8 mouse cellular contexts compared by ENCODE assay signal in the genomic region with DNA sequence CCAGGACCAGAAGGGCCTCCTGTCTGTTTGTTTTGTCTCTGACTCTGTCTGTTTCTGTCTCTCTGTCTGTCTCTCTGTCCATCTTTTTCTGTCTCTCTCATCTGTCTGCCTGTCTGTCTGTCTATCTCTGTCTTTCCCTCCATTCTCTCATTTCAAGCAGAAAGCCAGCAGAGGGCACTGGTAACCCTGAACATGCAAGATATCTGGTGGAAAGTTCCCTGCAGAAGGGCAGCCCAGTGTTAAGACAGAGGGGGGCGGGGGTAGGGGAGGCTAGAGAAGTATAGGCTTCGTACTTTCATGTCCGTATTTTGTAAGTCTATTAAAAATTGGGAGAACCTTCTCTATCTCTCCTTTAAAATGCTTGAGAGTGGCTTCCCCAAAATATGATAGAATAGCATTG.
DNase-seq lines count a peak whose midpoint lies in the region; ATAC-seq lines count a peak whose summit lies in the region.

No protein-coding gene starts in this region.

- DNase-seq in left cerebral cortex, adult 11 months (ENCODE audit: low spot score) = peak; percentile 35
- no peak for DNase-seq in left cerebral cortex, adult 8-10 months (ENCODE audit: low spot score in 2 of 2)
- peak; percentile 46 for DNase-seq in R1 (ENCODE audit: low read depth, low spot score)
- DNase-seq in cerebellum, adult 9-10 months = peak; percentile 42
- peak; percentile 22 to 32 for DNase-seq in heart, postnatal 36 days
- DNase-seq in left cerebral cortex, postnatal 4 days = peak; percentile 62

- no peaks in the 10 kb centered on the region for H3K9me3 ChIP-seq in neural tube, embryonic 12.5 days

- H3K4me3 ChIP-seq in neural tube, embryonic 12.5 days = no peak overlapping the region

- no peaks in the 10 kb centered on the region for H3K27me3 ChIP-seq in neural tube, embryonic 12.5 days (replicated peaks)

- H3K4me2 ChIP-seq in neural tube, embryonic 12.5 days (replicated peaks) = no peak overlapping the region

- intact Hi-C loops in heart, postnatal 36 days (cut with DNase I) = loop anchor here (1.0 kb wide), 1 partner anchor 714 kb away; no protein-coding TSS in a partner anchor
- intact Hi-C loops in left cerebral cortex, postnatal 4 days (cut with DNase I) = loop anchor here (10.0 kb wide), 1 partner anchor 574 kb away; no protein-coding TSS in a partner anchor

- 30% methylated on average over 3 of the region's 3 CpGs for WGBS in neural tube, embryonic 12.5 days

- H3K36me3 ChIP-seq in neural tube, embryonic 12.5 days = no peaks in the 10 kb centered on the region

- ATAC-seq in neural tube, embryonic 12.5 days (ENCODE audit: low FRiP score, low read depth) = peak; percentile 70
- ATAC-seq in erythroid progenitor cell, adult 5-6 weeks (replicated peaks; ENCODE audit: low FRiP score, poor library complexity, severe bottlenecking) = no peak

- no peaks in the 10 kb centered on the region for H3K4me1 ChIP-seq in neural tube, embryonic 12.5 days

- H3K9ac ChIP-seq in neural tube, embryonic 12.5 days = no peak overlapping the region

- H3K27ac ChIP-seq in neural tube, embryonic 12.5 days = no peak overlapping the region

Comparison
In these comparisons a context has a peak if more than half of its experiments do, and no peak if none do; other contexts are left out.
1. DNase-seq: peak in left cerebral cortex, adult 11 months (single experiment), R1 (single experiment), cerebellum, adult 9-10 months (single experiment), heart, postnatal 36 days (2 of 2) and left cerebral cortex, postnatal 4 days (single experiment); none in left cerebral cortex, adult 8-10 months (0 of 2).